Mouse (Mus musculus) urinary bladder, postnatal 4 days (tissue): ENCODE results near the gene Fam171a1.

Experiments used
- DNase-seq, 2 experiments: peaks; one replicate each; pipeline ENCODE4 v3.0.0; 2021 to 2022; ENCODE audit warnings: low spot score in 2 of 2

Gene Fam171a1

GRCm38 (mm10) chr2:3138308-3138707, 24.3 kb downstream of the Fam171a1 start:
- DNase-seq: no peak

DNA sequence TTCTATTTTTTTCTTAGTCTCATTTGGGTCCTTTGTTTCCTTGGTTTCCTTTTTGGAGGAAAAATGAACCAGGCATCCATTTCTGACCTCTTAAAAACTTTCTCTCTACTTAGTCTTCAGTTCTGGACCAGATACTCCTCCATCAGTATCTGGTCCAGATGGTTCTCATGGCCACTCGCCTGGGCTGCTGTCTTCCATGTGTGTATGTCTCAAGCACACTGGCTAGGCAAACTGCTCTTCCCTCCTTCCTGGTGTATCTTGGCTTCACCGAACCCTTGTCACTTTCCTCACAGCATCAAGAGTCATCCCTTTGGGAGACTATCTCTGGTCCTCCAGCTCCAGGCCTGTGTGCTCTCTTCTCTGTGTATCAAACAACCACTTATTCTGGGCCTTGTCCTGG, 25.0 kb downstream of the Fam171a1 start:
- DNase-seq: no peak

DNA sequence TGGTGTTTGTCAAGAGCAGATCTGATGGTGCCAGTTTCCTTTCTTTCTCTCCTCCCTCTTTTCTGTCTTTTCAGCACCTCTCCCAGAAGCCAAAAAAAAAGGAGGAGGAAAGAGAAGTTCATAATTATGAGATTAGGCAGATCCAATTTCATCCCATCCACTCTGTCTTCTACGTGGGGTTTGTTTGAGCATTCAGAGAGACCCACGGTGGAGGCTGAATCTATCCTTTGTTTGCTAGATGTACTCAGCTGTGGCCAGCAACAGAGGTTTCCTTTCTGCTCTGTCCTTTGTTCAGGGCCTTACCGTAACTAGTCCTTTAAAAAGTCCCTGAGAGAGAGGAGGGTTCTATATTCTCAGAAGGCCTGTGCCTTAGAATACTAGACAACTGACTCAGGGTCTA, 25.6 kb downstream of the Fam171a1 start:
- DNase-seq: no peak

- no peak for DNase-seq
These were observed 26.6 kb downstream of the Fam171a1 start for GRCm38 (mm10) chr2:3140585-3140984.

DNA sequence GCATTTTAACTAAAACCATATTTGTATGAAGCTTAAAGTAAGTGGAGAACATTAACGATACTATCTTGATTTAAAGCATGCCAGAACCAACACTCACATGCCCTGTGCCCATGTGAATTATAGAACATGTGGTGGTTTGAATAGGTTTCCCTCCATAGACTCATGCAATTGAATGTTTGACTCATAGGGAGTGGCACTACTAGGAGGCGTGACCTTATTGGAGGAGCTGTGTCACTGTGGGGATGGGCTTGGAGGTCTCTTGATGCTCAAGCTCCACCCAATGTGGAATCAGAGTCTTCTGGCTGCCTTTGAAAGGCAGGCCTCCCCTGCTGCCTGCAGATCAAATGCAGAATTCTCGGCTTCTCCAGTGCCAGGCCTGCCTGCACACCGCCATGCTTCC, 27.8 kb downstream of the Fam171a1 start:
- DNase-seq: no peak

DNA sequence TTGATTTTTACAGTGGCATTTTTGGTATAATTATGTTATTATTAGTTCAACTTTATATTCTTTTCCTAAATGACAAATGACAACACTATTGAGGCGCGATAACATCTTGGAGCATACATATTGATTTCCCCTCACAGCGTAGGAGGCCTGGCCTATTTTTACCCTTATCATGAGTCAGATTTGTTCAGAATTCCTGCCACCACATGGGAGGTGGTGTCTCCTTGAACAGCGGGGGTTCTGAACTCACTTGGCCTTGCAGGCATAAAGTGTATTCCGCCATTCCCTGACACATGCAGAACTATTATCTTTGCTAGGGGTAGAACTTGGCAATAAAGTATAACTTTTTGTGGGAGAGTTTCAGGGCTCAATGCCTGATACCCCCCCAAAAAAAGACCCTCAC, 30.3 kb downstream of the Fam171a1 start:
- DNase-seq: no peak

DNA sequence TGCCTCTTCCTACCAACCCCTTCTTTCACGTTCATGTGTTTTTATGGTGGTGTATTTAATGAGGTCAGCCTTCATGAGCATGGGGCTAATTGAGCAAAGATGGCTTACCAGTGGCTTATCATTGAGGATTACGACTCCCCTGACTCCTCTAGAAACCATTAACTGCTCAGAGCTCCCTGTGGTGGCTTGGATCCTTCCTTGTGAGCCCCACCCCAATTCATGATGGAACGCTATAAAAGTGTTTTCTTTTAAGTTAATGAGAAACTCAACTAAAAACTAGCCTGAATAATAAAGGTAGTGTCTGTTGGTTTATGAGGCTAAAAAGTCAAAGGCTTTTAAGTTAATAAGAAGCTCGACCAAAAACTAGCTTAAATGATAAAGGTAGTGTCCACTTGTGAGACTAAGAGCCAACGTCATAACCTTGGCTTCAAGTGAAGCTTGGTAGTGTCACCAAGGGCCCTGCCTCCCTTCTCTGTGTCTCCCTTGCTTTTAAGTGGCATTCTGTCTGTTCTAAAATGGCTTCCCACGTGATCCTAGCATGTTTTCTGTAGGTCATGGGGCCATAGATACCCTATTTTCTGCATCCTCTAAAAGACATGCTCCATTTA, 33.6 kb downstream of the Fam171a1 start:
- DNase-seq: no peak

DNA sequence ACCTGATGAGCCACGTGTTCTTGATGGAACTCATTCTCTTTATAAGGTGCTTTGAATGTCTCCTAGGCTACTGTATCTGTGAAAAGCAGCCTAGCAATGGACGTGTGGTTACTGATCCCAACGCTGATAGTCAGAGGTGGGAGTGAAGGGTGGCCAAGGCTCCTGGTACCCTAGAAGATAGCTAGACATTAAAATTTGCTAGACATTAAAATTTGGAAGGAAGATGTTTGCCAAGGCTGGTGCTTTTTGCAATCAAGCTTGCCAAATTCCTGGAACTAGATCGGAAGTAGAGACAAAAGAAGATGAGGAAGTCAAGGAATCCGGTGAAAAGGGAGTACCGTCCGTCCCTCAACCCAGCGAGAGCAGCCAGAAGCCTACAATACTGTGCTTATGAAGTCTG, 34.7 kb downstream of the Fam171a1 start:
- DNase-seq: no peak

DNA sequence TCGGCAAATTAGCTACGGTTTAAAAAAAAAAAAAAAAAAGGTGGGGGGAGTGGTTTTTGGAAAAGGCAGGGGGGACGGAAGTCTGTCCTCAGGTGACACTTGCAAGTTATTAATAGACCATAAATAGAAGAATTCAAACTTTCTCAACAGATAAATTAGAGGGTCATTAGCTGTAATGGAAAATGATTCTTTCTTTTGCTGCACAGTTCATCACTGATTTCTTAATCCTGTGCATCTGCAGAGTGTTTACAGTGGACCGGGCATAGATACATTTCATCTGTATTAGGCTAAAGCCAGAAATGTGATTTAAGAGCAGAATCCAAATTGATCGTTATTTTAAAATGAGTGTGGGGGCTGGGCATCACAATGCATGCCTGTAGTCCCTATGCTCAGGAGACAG, 36.3 kb downstream of the Fam171a1 start:
- no peak for DNase-seq

DNA sequence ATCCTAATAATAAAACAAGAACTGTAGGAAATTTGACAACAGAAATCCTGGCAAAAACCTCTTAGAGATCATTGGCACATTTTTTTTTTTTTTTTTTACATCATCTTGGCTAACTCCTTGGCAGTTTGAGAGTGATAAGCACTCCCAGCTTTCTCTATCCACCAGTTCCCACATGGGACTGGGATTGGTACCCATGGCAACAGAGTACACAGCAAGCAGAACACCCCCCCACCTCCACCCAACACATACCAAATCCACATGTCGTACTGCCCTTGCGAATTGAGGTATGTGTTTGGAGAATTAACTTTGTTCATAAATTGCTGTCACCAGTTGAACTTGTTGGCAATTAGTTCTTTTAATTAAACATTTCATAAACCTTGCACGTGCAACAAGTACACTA, 37.3 kb downstream of the Fam171a1 start:
- no peak for DNase-seq

DNA sequence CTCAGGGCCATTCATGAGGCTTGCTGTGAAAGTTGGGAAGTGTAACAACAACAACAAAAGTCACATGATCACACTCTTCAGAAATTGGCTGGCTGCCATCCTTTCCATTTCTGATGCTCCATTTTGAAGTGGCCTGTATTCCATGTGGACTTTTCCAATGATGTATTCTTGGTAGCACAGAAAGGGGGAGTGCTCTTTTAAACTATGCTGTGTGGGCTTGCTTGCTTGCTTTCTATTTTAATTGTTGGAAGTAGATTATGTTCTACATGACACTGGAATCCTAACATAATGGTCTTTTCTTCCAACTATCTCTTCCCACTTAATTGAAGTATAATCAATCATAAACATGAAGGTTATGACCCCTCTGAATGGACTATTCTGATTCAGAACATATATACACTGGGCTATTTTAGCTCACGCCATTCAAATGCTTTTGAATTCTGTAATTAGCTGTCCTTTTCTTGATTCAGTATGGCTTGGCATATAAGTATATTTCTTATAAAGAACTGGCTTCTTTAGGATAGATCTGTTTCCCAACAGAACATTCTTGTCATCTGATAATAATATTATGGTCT, 40.2 kb downstream of the Fam171a1 start:
- no peak for DNase-seq

DNA sequence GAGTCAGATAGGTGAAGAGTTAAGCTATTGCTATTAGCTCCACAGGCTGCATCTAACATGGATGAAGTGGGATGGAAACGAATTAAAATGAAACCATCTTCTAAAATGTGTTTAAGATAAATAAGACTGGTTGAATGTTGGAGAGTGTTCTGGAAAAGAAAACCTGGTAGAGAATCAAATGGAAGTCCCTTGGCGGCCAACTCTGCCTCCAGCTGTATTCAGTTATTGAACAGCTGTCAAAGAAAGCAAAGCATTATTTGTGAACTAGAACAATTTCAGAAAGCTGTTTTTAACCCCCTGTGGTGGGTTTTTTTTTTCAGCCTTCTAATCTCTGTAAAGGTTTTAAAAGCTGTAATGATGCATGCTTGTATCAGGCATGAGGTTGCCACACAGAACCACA, 41.0 kb downstream of the Fam171a1 start:
- no peak for DNase-seq

DNA sequence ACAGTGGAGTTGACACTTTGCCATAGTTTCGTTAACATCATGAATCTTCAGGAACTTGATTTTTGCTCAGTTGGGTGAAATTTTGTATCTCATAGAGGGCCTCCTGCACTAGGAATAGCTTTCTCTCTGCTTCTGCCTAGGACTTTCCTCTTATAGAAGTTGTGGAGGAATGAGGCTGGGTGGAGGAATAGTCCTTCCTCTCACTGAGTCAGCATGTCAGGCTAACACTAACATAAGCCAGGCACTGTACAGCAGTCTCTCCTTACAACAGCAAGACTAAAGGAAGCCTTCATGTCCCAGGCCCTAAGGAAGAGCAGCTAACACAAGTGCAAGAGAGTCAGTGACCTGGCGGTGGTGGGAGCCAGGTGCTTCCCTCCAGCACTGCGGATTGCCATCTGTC, 43.0 kb downstream of the Fam171a1 start:
- no peak for DNase-seq

- DNase-seq: no peak
These were observed 43.8 kb downstream of the Fam171a1 start for GRCm38 (mm10) chr2:3157661-3158344.

DNA sequence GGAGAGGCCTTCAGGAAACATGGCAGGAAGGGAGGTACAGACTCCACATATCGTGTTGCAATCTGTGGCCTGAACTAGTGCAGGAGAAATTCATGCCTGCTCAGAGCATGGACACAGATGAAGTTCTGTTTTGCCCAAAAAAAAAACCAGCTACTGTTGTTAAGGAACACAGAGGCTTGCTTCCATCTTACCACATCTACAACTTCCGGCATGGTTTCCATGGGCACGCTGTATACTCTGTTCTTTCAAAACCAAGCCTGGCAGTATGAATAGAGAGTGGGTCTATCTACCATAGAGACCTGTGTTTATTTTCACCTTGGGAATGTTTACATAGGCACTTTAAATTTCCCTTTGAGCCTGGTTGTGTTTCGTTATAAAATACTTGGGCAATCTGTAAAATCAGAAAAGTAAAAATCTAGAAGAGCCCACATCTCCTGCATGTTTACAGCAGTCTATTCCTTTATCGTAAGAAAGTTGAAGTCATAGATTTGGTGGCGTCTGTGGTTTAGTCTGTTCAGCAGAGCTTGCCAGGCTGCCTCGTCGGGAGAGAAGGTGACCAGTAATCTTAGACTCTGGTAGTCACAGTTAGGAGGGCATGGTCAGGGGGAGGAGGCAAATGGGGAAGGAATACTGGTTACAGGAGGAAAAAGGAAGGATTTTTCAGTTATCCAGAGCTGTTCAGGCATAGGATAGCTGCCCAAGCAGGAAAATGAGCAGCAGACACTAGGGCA, 44.8 kb downstream of the Fam171a1 start:
- DNase-seq: no peak

- no peak for DNase-seq
These were observed 47.6 kb downstream of the Fam171a1 start for GRCm38 (mm10) chr2:3161578-3161977.

- no peak for DNase-seq
These were observed 49.6 kb downstream of the Fam171a1 start for GRCm38 (mm10) chr2:3163501-3164076.

DNA sequence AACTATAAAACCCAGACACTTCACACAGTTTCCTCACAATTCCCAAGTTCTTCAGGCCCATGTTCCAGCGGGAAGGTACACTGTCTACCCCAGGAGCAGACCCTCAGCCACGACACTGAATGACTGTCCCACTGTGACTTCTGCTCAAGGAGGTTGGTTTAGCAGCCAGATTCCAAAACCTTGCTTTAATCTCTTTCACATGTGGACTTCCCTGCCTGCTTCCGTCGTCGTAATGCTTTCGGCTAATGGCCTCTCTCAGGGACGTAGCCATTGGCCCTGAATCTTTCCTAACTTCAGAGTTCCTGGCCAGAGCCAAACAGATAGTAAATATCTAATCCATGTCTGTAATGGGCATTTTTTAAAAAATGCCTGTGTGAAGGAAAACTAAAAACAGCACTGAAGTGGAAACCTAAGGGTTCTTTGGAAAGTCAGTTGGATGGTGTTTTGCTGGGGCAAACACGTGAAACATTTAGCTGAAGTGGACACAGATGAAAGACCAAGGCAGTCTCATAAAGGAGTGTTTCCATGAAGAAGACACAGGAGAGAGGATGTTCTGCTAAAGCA, 51.1 kb downstream of the Fam171a1 start:
- no peak for DNase-seq

DNA sequence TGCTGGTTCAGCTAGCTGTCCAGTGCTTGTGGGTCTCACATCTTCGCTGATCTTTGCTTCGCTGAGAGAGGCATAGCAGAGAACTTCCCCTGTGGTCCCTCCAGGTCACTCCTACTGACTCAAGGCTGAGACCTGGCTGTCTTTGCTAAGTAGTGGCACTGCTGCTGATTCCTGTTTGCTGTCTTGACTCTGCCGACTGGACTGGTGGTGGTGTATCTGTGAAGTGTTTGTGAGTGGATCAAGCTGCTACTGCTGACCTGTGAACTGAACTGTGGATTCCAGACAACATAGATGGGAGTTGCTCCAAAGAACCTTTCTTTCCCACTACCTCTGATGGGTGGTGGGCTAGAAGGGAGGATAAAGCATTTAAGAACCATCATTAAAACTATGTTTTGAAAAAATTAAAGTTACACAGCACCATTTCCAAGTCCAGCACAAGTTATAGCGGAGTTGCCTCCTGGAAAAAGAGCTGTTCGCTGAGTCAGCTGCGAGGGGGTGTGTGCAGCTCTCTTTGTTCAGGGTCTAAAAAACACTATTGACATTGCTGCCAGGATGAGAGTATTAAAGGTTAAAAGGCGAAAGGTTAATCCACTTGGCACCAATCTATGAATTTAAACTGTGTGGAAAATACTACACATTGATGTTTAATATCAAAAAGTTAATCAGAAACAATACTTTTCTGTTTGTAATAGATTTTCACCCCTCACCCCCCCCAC, 52.0 kb downstream of the Fam171a1 start:
- DNase-seq: no peak

- no peak for DNase-seq
These were observed 54.8 kb downstream of the Fam171a1 start for GRCm38 (mm10) chr2:3168719-3169402.

- no peak for DNase-seq
These were observed 55.4 kb downstream of the Fam171a1 start for GRCm38 (mm10) chr2:3169403-3169747.
